Mouse (Mus musculus): ENCODE measurements around the gene Mettl7b. TPM values are rescaled to one million over a fixed set of nuclear protein-coding genes. Genes with fewer than 3 reads are reported as not detected.

The Mettl7b gene
- not detected in 4 replicates for total RNA-seq (2023; ENCODE audit: inconsistent age)

DNA sequence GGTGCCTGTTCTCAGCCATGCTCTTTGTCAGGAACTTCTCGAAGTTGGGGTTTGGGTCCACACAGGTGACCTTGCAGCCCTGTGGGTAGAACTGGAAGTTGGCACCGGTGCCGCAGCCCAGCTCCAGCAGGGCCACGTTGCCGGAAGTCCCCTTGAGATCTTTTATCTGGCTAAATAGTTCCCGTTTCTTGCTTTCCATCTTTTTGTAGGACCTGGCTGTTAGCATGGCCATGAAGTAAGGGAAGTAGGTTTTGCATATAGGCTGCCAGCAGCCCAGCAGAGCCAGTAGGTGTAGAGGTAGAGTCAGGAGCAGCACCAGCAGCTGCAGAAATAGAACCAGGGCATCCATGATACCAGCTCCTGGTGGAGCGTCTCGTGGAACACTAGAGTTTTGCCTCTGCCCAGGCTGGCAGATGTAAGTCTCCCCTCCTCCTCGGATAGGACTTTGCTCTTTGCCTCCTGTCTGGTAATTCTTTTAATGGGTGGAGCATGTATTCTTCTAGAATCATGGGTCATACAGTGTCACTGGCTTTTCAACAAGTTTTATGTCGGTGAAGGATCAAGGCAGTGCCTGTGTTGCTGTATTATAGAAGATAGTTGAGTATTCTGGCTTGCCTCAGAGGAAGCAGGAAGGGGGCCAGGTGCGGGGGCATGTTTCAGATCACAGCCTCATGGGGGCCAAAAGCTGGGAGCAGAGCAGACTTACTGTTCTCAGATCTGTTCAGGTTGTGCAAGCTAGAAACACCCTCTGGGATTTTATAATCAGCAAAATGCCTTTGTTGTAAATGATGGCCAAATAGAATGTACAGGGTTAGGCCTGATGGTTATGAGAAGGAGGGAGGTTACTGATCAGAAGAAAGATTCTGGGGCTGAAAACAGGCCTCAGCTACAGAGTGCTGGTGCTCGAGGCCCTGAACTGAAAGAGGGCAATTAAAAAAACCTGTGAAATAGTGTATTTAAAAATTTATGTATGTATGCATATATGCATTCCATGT lies at the start of gene Mettl7b:
Gene Mettl7b, minus strand, starts transcription at position 399 of the 995 bp plus-strand sequence.

DNA sequence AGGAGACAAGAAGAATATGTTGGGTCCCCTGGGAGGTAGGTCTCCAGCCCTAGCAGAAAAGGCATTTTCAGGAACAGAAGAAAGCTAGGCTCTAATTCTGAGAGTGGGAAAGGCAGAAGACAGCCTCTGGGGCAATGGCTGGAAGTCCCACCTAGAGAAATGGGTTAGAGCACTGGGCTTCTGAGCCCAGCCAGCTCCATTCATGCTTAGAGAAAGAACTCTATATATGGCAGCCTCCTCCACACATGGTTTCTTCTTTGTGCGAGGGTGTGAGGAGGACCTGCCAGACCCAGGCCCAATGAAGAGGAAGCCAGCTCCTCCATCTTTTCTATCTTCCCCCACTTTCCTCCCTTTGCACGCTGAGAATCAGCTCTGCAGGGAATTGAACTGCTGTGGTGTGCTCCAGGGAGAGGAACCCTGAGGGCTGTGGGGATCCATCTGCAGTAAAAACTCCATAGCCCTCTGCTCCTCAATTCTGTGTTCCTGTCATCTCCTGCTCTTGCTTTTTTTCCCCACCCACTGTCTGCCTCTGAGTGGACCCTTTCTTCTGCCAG lies 49.6 kb upstream of the Mettl7b start, which contains the start of gene Olfr763:
Gene Olfr763, plus strand, starts transcription at position 504 of the 554 bp plus-strand sequence.

DNA sequence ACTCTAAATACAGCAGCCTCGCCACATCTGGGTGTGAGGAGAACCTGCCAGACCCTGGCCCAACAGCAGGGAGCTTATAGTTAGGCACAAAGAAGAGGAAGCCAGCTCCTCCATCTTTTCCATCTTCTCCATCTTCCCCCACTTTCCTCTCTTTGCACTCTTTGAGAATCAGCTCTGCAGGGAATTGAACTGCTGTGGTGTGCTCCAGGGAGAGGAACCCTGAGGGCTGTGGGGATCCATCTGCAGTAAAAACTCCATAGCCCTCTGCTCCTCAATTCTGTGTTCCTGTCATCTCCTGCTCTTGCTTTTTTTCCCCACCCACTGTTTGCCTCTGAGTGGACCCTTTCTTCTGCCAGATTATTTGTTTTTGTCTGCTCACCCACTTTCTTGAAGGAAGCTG lies 28.3 kb upstream of the Mettl7b start, which contains the start of gene Olfr9:
Gene Olfr9, plus strand, starts transcription at position 301 of the 400 bp plus-strand sequence.

DNA sequence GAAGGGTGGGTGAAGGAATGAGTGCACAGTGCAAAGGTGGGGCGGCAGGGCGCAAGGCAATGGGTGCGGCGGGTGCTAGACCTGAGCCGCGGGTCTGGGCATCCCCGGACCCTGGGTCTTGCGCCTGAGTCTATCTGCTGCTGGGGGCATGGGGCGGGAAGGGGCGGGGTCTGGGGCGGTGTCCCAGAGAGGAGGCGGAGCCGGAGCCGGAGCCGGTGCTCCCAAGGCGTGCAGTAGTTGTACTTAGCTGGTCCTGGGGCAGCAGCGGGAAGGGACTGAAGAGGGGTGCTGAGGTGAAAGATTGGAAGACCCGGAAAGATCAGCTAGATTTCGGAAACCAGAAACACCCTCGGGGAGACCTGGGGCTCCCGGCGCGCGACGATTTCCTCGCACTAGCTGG lies 27.2 kb downstream of the Mettl7b start, which contains the start of gene Itga7:
Gene Itga7, plus strand, starts transcription at position 245 of the 400 bp plus-strand sequence.

DNA sequence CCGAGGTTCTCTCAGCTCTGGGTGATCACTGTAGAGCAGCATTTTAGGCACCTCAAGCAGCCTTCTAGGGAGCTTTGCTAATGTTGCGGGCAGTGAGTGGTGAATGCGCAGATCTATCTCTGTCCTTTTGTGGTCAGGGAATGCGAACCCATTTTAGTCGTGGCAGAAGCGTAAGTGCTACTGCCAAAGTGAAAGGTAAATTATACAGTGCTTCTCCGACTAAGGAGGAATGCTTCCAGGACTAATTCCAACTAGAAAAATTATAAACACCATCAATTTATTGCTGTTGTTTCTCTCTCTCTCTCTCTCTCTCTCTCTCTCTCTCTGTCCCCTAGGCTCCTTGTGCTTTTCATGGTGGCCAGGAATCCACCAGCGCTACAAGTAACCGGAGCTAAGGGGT lies 36.9 kb downstream of the Mettl7b start, which contains the start of gene Bloc1s1:
Gene Bloc1s1, minus strand, starts transcription at position 101 of the 400 bp plus-strand sequence.

DNA sequence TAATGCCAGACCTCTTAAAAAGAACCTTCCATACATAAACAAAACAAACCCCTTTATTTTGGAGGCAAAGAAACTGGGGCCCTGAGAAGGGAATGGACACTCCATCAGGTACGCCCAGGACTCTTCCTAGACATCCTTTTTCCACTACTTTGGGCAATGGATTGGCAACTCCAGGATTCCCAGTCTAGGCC lies 38.1 kb downstream of the Mettl7b start, which contains the start of gene Rdh5:
Gene Rdh5, minus strand, starts transcription at position 67 of the 191 bp plus-strand sequence.

Other genes with a start within 250 kb of the Mettl7b start
- gene Dgka, start 216.1 kb downstream of the Mettl7b start, total RNA-seq (2023; ENCODE audit: inconsistent age) = 175 to 191 TPM (median 178 TPM) in 4 replicates
- 43.4 to 50.0 TPM (median 45.3 TPM) in 4 replicates for gene Pym1, start 213.1 kb downstream of the Mettl7b start, total RNA-seq (2023; ENCODE audit: inconsistent age)
- 0.22 to 0.45 TPM in 2 of 4 replicates, not detected in the others for gene Mmp19, start 170.1 kb downstream of the Mettl7b start, total RNA-seq (2023; ENCODE audit: inconsistent age)
- gene Dnajc14, start 156.9 kb downstream of the Mettl7b start, total RNA-seq (2023; ENCODE audit: inconsistent age) = 65.7 to 75.8 TPM (median 70.4 TPM) in 4 replicates
- 12.1 to 19.1 TPM (median 15.0 TPM) in 4 replicates for gene Tmem198b, start 156.6 kb downstream of the Mettl7b start, total RNA-seq (2023; ENCODE audit: inconsistent age)
- gene Sarnp, start 143.7 kb downstream of the Mettl7b start, total RNA-seq (2023; ENCODE audit: inconsistent age) = 52.3 to 61.0 TPM (median 54.7 TPM) in 4 replicates
- gene Ormdl2, start 139.3 kb downstream of the Mettl7b start, total RNA-seq (2023; ENCODE audit: inconsistent age) = 22.4 to 30.5 TPM (median 24.3 TPM) in 4 replicates
- gene Gdf11, start 69.3 kb downstream of the Mettl7b start, total RNA-seq (2023; ENCODE audit: inconsistent age) = 44.2 to 51.2 TPM (median 46.3 TPM) in 4 replicates
- gene Cd63, start 60.0 kb downstream of the Mettl7b start, total RNA-seq (2023; ENCODE audit: inconsistent age) = 0.69 to 1.4 TPM (median 0.78 TPM) in 4 replicates
- gene Rdh5, start 38.1 kb downstream of the Mettl7b start, total RNA-seq (2023; ENCODE audit: inconsistent age) = 3.0 to 10.6 TPM (median 5.9 TPM) in 4 replicates
- gene Bloc1s1, start 37.0 kb downstream of the Mettl7b start, total RNA-seq (2023; ENCODE audit: inconsistent age) = 63.6 to 81.0 TPM (median 80.3 TPM) in 4 replicates
- not detected in 4 replicates for gene Itga7, start 27.2 kb downstream of the Mettl7b start, total RNA-seq (2023; ENCODE audit: inconsistent age)
- not detected in 4 replicates for gene Olfr9, start 28.4 kb upstream of the Mettl7b start, total RNA-seq (2023; ENCODE audit: inconsistent age)
- gene Olfr763, start 49.8 kb upstream of the Mettl7b start, total RNA-seq (2023; ENCODE audit: inconsistent age) = not detected in 4 replicates
- gene Olfr764-ps1, start 78.9 kb upstream of the Mettl7b start, total RNA-seq (2023; ENCODE audit: inconsistent age) = not detected in 4 replicates
- not detected in 4 replicates for gene Olfr765, start 89.0 kb upstream of the Mettl7b start, total RNA-seq (2023; ENCODE audit: inconsistent age)
- gene Olfr766-ps1, start 108.0 kb upstream of the Mettl7b start, total RNA-seq (2023; ENCODE audit: inconsistent age) = not detected in 4 replicates
- gene Olfr767, start 121.9 kb upstream of the Mettl7b start, total RNA-seq (2023; ENCODE audit: inconsistent age) = not detected in 4 replicates
- not detected in 4 replicates for gene Olfr768, start 138.4 kb upstream of the Mettl7b start, total RNA-seq (2023; ENCODE audit: inconsistent age)
- not detected in 4 replicates for gene Olfr769, start 156.9 kb upstream of the Mettl7b start, total RNA-seq (2023; ENCODE audit: inconsistent age)
- not detected in 4 replicates for gene Olfr770, start 178.0 kb upstream of the Mettl7b start, total RNA-seq (2023; ENCODE audit: inconsistent age)
- gene Olfr771, start 203.8 kb upstream of the Mettl7b start, total RNA-seq (2023; ENCODE audit: inconsistent age) = not detected in 4 replicates
- gene Olfr772, start 216.9 kb upstream of the Mettl7b start, total RNA-seq (2023; ENCODE audit: inconsistent age) = not detected in 4 replicates
- gene Olfr773, start 226.4 kb upstream of the Mettl7b start, total RNA-seq (2023; ENCODE audit: inconsistent age) = not detected in 4 replicates